Mouse (Mus musculus) erythroblast, embryonic 14.5 days (primary cell): Measurements from ENCODE around the gene Daam1.

Source experiments
- GATA1 ChIP-seq: IDR thresholded peaks from 2 replicates; pipeline ENCODE4 v1.6.1; 2012; ENCODE audit warnings: low read length, inconsistent platforms, mixed read lengths
- TAL1 ChIP-seq: IDR thresholded peaks from 3 replicates; pipeline ENCODE4 v1.6.1; 2012; ENCODE audit warnings: low read length, inconsistent platforms, mixed read lengths

DNA sequence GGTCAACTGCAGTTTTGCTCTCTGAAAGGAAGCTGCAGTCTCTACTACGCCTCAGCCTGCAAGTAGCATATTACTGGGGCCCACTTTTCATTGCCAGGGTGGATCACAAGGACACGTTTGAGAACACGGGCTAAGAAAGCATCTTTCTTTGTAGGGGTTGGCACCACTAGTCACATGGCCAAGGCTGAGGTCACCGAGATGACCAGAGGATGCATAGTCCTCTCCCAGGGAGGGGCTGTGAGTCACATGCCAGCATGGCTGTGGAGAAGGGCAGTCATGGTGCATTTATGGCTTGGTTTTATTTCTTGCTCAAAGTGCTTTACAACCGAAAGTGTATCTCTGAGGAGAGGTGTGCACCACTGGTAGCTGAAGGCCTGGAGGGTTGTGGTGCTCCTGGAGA lies 67.4 kb downstream of the Daam1 start:
- TF ChIP-seq GATA1 = no peak
- TF ChIP-seq TAL1 = no peak
